Mouse (Mus musculus): ENCODE results near the gene Tmem92.

DNA sequence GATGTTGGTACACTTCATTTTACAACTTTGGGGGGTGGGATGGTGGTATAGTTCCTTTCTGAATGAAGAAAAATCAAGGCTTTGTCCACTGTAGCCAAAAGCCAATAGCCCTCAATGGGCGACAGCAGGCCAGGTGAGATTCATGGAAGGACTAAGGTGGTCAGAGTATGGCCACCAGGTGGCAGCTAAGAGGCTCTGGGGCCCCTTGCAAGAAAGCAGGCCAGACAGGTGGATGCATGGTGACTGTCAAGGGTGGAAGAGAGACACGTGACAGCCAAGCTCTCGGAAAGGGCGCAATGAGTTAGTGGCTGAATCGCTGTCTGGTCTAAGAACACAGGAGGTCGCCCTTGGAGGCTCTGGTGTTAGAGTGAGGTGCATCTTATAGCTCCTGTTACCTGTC is 19.7 kb downstream of the Tmem92 start:
- TF ChIP-seq GATA1 (IDR thresholded peaks at IDR 0.05; ENCODE audit: low read length) (no peak), TAL1 (IDR thresholded peaks at IDR 0.05; ENCODE audit: low read length) (no peak)
